Mouse (Mus musculus) kidney, embryonic 16.5 days (tissue): ENCODE measurements around the gene Rcor2. TPM values are rescaled to one million over a fixed set of nuclear protein-coding genes. Genes with fewer than 3 reads are reported as not detected.
A peak's percentile ranks its signal among the peaks of the same experiment; 100 is the strongest.

Experiments used
- ATAC-seq: fragments of 200-750 bp; cut with Nextera tagmentation; 2 replicates; pipeline ENCODE4 v1.8.0; 2017; ENCODE audit warnings: moderate TSS enrichment; ENCODE audit not compliant: low FRiP score, low TSS enrichment
- H3K27ac ChIP-seq: fragments of 300-500 bp; sonication (generic); 2 replicates; pipeline ENCODE4 v1.5.1; 2014; ENCODE audit warnings: low read length
- H3K27me3 ChIP-seq: fragments of 300-500 bp; sonication (generic); 2 replicates; pipeline ENCODE4 v1.6.1; 2014; ENCODE audit warnings: low read length, control low read depth, mixed read lengths; ENCODE audit not compliant: insufficient read depth
- H3K36me3 ChIP-seq: fragments of 300-500 bp; sonication (generic); 2 replicates; pipeline ENCODE4 v1.6.1; 2014; ENCODE audit warnings: low read length, control low read depth, mixed read lengths; ENCODE audit not compliant: insufficient read depth
- H3K4me1 ChIP-seq: fragments of 300-500 bp; sonication (generic); 2 replicates; pipeline ENCODE4 v1.6.1; 2014; ENCODE audit warnings: low read length, control low read depth, mixed read lengths; ENCODE audit not compliant: insufficient read depth
- H3K4me2 ChIP-seq: fragments of 300-500 bp; sonication (generic); replicated peaks from 2 replicates; pipeline ENCODE4 v1.6.1; 2014; ENCODE audit warnings: low read depth, low read length
- H3K4me3 ChIP-seq: fragments of 300-500 bp; sonication (generic); 2 replicates; pipeline ENCODE4 v1.5.1; 2014; ENCODE audit warnings: mild to moderate bottlenecking, low read length
- H3K9ac ChIP-seq: fragments of 300-500 bp; sonication (generic); replicated peaks from 2 replicates; pipeline ENCODE4 v1.6.1; 2014; ENCODE audit warnings: low read length
- H3K9me3 ChIP-seq: fragments of 300-500 bp; sonication (generic); 2 replicates; pipeline ENCODE4 v1.6.1; 2016; ENCODE audit warnings: low read length, control low read depth
- WGBS: fragments of 180-500 bp; shearing (Covaris S2); extraction: QIAGEN DNeasy Blood & Tissue Kit; methylation state at CpG from one replicate; pipeline ENCODE4 v1.1.7; 2014; 5-methylcytosine and 5-hydroxymethylcytosine counted together
- polyA plus RNA-seq: library from polyadenylated mRNA; unstranded; fragments of >200 nt; fragmentation: Nextera tagmentation; extraction: Ambion mirVana; gene quantifications from 2 replicates; pipeline ENCODE4 v1.2.1, GENCODE M21; 2015

Gene Rcor2
- polyA plus RNA-seq, 1 experiment from 2014 or later, result 10.8 TPM

GRCm38 (mm10) chr19:7289767-7290166 lies 22.6 kb downstream of the Rcor2 start:
- WGBS, result 26% methylated on average over 2 of the region's 2 CpGs
- Histone ChIP-seq H3K27ac (no peak overlapping the region), H3K4me1 (peaks cover 30% of the 10 kb centered on the region), H3K36me3 (peaks cover 23% of the 10 kb centered on the region), H3K9ac (no peak overlapping the region), H3K4me3 (no peak overlapping the region), H3K27me3 (no peaks in the 10 kb centered on the region), H3K9me3 (no peaks in the 10 kb centered on the region), H3K4me2 (no peak overlapping the region)
- ATAC-seq, result no peak

- H3K4me1 ChIP-seq, result peaks cover 46% of the 10 kb centered on the region
- no peak overlapping the region for H3K4me3 ChIP-seq
- peaks cover 2% of the 10 kb centered on the region; the same call in 1 of the 2 replicates for H3K36me3 ChIP-seq
- H3K4me2 ChIP-seq, result no peak overlapping the region
- WGBS, result 76% methylated on average over 7 of the region's 7 CpGs
- no peak overlapping the region for H3K9ac ChIP-seq
- ATAC-seq, result no peak
- H3K9me3 ChIP-seq, result no peaks in the 10 kb centered on the region
- no peaks in the 10 kb centered on the region for H3K27me3 ChIP-seq
- H3K27ac ChIP-seq, result no peak overlapping the region
Observed at GRCm38 (mm10) chr19:7291958-7292709, 25.0 kb downstream of the Rcor2 start.

GRCm38 (mm10) chr19:7294098-7294876 lies 27.2 kb downstream of the Rcor2 start:
- WGBS, result 60% methylated on average over 8 of the region's 8 CpGs
- peak overlapping the region; percentile 63 for H3K27ac ChIP-seq
- peak overlapping the region; percentile 1; the same call in 1 of the 2 replicates for H3K4me3 ChIP-seq
- peak overlapping the region; percentile 14; the same call in 1 of the 2 replicates for H3K9ac ChIP-seq
- no peaks in the 10 kb centered on the region for H3K36me3 ChIP-seq
- peaks cover 50% of the 10 kb centered on the region for H3K4me1 ChIP-seq
- ATAC-seq, result peak; percentile 49; the same call in 1 of the 2 replicates
- 0 out of 2 replicates have a peak overlapping the region, but pooled peaks have one; percentile 22 for H3K4me2 ChIP-seq
- no peaks in the 10 kb centered on the region for H3K27me3 ChIP-seq
- H3K9me3 ChIP-seq, result no peaks in the 10 kb centered on the region

- Histone ChIP-seq H3K36me3 (0 out of 2 replicates have a peak, but pooled peaks cover 2% of the 10 kb centered on the region), H3K9me3 (no peaks in the 10 kb centered on the region), H3K27me3 (no peaks in the 10 kb centered on the region), H3K4me3 (peak overlapping the region; percentile 1; the same call in 1 of the 2 replicates), H3K9ac (peak overlapping the region; percentile 14), H3K4me1 (peaks cover 50% of the 10 kb centered on the region), H3K4me2 (peak overlapping the region; percentile 22), H3K27ac (peak overlapping the region; percentile 63)
- ATAC-seq, result peak; percentile 77
- WGBS, result 40% methylated on average over 14 of the region's 15 CpGs
Observed at GRCm38 (mm10) chr19:7295071-7295658, 28.0 kb downstream of the Rcor2 start.

GRCm38 (mm10) chr19:7295959-7296358 lies 28.8 kb downstream of the Rcor2 start:
- no peaks in the 10 kb centered on the region for H3K27me3 ChIP-seq
- H3K4me3 ChIP-seq, result no peak overlapping the region
- peak overlapping the region; percentile 22; the same call in 1 of the 2 replicates for H3K4me2 ChIP-seq
- 73% methylated on average over 4 of the region's 4 CpGs for WGBS
- ATAC-seq, result peak; percentile 40; the same call in 1 of the 2 replicates
- H3K4me1 ChIP-seq, result peaks cover 50% of the 10 kb centered on the region
- H3K9ac ChIP-seq, result 0 out of 2 replicates have a peak overlapping the region, but pooled peaks have one; percentile 13
- H3K27ac ChIP-seq, result peak overlapping the region; percentile 63
- H3K9me3 ChIP-seq, result no peaks in the 10 kb centered on the region
- H3K36me3 ChIP-seq, result 0 out of 2 replicates have a peak, but pooled peaks cover 3% of the 10 kb centered on the region

- H3K9ac ChIP-seq, result no peak overlapping the region
- ATAC-seq, result no peak
- H3K4me3 ChIP-seq, result no peak overlapping the region
- no peaks in the 10 kb centered on the region for H3K9me3 ChIP-seq
- peaks cover 45% of the 10 kb centered on the region for H3K4me1 ChIP-seq
- H3K27me3 ChIP-seq, result no peaks in the 10 kb centered on the region
- H3K36me3 ChIP-seq, result 0 out of 2 replicates have a peak, but pooled peaks cover 3% of the 10 kb centered on the region
- H3K27ac ChIP-seq, result no peak overlapping the region
- H3K4me2 ChIP-seq, result no peak overlapping the region
Observed at GRCm38 (mm10) chr19:7299052-7299451, 31.9 kb downstream of the Rcor2 start.

GRCm38 (mm10) chr19:7300078-7300477 lies 33.0 kb downstream of the Rcor2 start:
- Histone ChIP-seq H3K27ac (no peak overlapping the region), H3K4me3 (no peak overlapping the region), H3K9me3 (no peaks in the 10 kb centered on the region), H3K9ac (no peak overlapping the region), H3K27me3 (no peaks in the 10 kb centered on the region), H3K4me1 (peaks cover 39% of the 10 kb centered on the region), H3K4me2 (no peak overlapping the region), H3K36me3 (0 out of 2 replicates have a peak, but pooled peaks cover 3% of the 10 kb centered on the region)
- no peak for ATAC-seq
- WGBS, result 83% methylated on average over 1 of the region's 1 CpGs

- no peak overlapping the region for H3K9ac ChIP-seq
- H3K4me1 ChIP-seq, result peaks cover 41% of the 10 kb centered on the region
- no peak overlapping the region for H3K4me3 ChIP-seq
- WGBS, result 70% methylated on average over 7 of the region's 7 CpGs
- ATAC-seq, result no peak
- peak overlapping the region; percentile 5; the same call in 1 of the 2 replicates for H3K27ac ChIP-seq
- H3K9me3 ChIP-seq, result no peaks in the 10 kb centered on the region
- H3K4me2 ChIP-seq, result no peak overlapping the region
- H3K36me3 ChIP-seq, result 0 out of 2 replicates have a peak, but pooled peaks cover 3% of the 10 kb centered on the region
- H3K27me3 ChIP-seq, result no peaks in the 10 kb centered on the region
Observed at GRCm38 (mm10) chr19:7301647-7302492, 34.7 kb downstream of the Rcor2 start.

GRCm38 (mm10) chr19:7302493-7302797 lies 35.3 kb downstream of the Rcor2 start:
- peak overlapping the region; percentile 5; the same call in 1 of the 2 replicates for H3K27ac ChIP-seq

More at GRCm38 (mm10) chr19:7302493-7302797, 35.3 kb downstream of the Rcor2 start:
- Histone ChIP-seq H3K4me1 (peaks cover 47% of the 10 kb centered on the region), H3K9ac (no peak overlapping the region), H3K27me3 (no peaks in the 10 kb centered on the region), H3K4me3 (no peak overlapping the region), H3K4me2 (no peak overlapping the region), H3K9me3 (no peaks in the 10 kb centered on the region), H3K36me3 (0 out of 2 replicates have a peak, but pooled peaks cover 3% of the 10 kb centered on the region)
- 63% methylated on average over 1 of the region's 1 CpGs for WGBS
- ATAC-seq, result no peak
